Mouse (Mus musculus) kidney, embryonic 14.5 days (tissue): Measurements from ENCODE around the gene Vmo1. TPM values are rescaled to one million over a fixed set of nuclear protein-coding genes. Genes with fewer than 3 reads are reported as not detected.
A peak's percentile ranks its signal among the peaks of the same experiment; 100 is the strongest.
"Not testable (repeated sequence)": the region's sequence is repeated elsewhere in the genome, so short reads cannot be mapped to it uniquely, and the experiment has no call there.

Source experiments
- ATAC-seq: fragments of 200-750 bp; cut with Nextera tagmentation; 2 replicates; pipeline ENCODE4 v1.8.0; 2017; ENCODE audit warnings: moderate number of reproducible peaks, mild to moderate bottlenecking, moderate TSS enrichment, moderate library complexity; ENCODE audit not compliant: low FRiP score, low TSS enrichment
- H3K27ac ChIP-seq: fragments of 300-500 bp; sonication (generic); 2 replicates; pipeline ENCODE4 v1.5.1; 2014; ENCODE audit warnings: low read depth, mild to moderate bottlenecking, low read length, moderate library complexity, mixed read lengths
- H3K27me3 ChIP-seq: fragments of 300-500 bp; sonication (generic); 2 replicates; pipeline ENCODE4 v1.6.1; 2014; ENCODE audit warnings: mild to moderate bottlenecking, low read length; ENCODE audit not compliant: control insufficient read depth, insufficient read depth
- H3K36me3 ChIP-seq: fragments of 300-500 bp; sonication (generic); 2 replicates; pipeline ENCODE4 v1.6.1; 2014; ENCODE audit warnings: low read length, mixed read lengths; ENCODE audit not compliant: control insufficient read depth, insufficient read depth
- H3K4me1 ChIP-seq: fragments of 300-500 bp; sonication (generic); 2 replicates; pipeline ENCODE4 v1.6.1; 2014; ENCODE audit warnings: low read length, mixed read lengths; ENCODE audit not compliant: control insufficient read depth, insufficient read depth
- H3K4me2 ChIP-seq: fragments of 300-500 bp; sonication (generic); replicated peaks from 2 replicates; pipeline ENCODE4 v1.6.1; 2014; ENCODE audit warnings: low read depth, mild to moderate bottlenecking, low read length
- H3K4me3 ChIP-seq: fragments of 300-500 bp; sonication (generic); 2 replicates; pipeline ENCODE4 v1.5.1; 2014; ENCODE audit warnings: mild to moderate bottlenecking, low read length
- H3K9ac ChIP-seq: fragments of 300-500 bp; sonication (generic); 2 replicates; pipeline ENCODE4 v1.6.1; 2014; ENCODE audit warnings: low read depth, mild to moderate bottlenecking, low read length, moderate library complexity
- H3K9me3 ChIP-seq: fragments of 300-500 bp; sonication (generic); 2 replicates; pipeline ENCODE4 v1.6.1; 2016; ENCODE audit warnings: low read length; ENCODE audit not compliant: control insufficient read depth
- WGBS: fragments of 180-500 bp; shearing (Covaris S2); extraction: QIAGEN DNeasy Blood & Tissue Kit; methylation state at CpG from one replicate; pipeline ENCODE4 v1.1.7; 2014; 5-methylcytosine and 5-hydroxymethylcytosine counted together
- polyA plus RNA-seq: library from polyadenylated mRNA; unstranded; fragments of >200 nt; fragmentation: Nextera tagmentation; extraction: Ambion mirVana; gene quantifications from 2 replicates; pipeline ENCODE4 v1.2.1, GENCODE M21; 2014

Vmo1 gene
- polyA plus RNA-seq, 1 experiment from 2014 or later: 0.57 TPM

GRCm38 (mm10) chr11:70525726-70526125, 11.3 kb upstream of the Vmo1 start:
- Histone ChIP-seq H3K4me3 (peak overlapping the region; percentile 81), H3K27me3 (no peaks in the 10 kb centered on the region), H3K36me3 (peaks cover 28% of the 10 kb centered on the region), H3K4me1 (peaks cover 5% of the 10 kb centered on the region; the same call in 1 of the 2 replicates), H3K4me2 (peak overlapping the region; percentile 51), H3K9me3 (no peaks in the 10 kb centered on the region), H3K27ac (no peak overlapping the region), H3K9ac (peak overlapping the region; percentile 78)
- WGBS: 2% methylated on average over 12 of the region's 12 CpGs
- ATAC-seq: peak; percentile 28; the same call in 1 of the 2 replicates

- Histone ChIP-seq H3K4me3 (peak within 1 kb of the TSS; percentile 81), H3K4me1 (peaks cover 5% of the 10 kb centered on the region; the same call in 1 of the 2 replicates), H3K4me2 (peak within 1 kb of the TSS; percentile 51), H3K36me3 (peaks cover 28% of the 10 kb centered on the region), H3K27me3 (no peaks in the 10 kb centered on the region), H3K27ac (no peak within 1 kb of the TSS), H3K9ac (peak within 1 kb of the TSS; percentile 78), H3K9me3 (no peaks in the 10 kb centered on the region)
- under 1% methylated on average over 25 of the region's 26 CpGs for WGBS
- peak; percentile 94 for ATAC-seq
These were observed 10.8 kb upstream of the Vmo1 start, which contains the start of gene Psmb6 for GRCm38 (mm10) chr11:70525184-70525678. Psmb6 (plus strand) TSS chr11:70525367.

GRCm38 (mm10) chr11:70524782-70525181, 10.4 kb upstream of the Vmo1 start:
- H3K4me2 ChIP-seq: peak overlapping the region; percentile 41
- no peak for ATAC-seq
- H3K27me3 ChIP-seq: no peaks in the 10 kb centered on the region
- 5% methylated on average over 8 of the region's 8 CpGs for WGBS
- H3K27ac ChIP-seq: no peak overlapping the region
- H3K36me3 ChIP-seq: peaks cover 28% of the 10 kb centered on the region
- H3K9me3 ChIP-seq: no peaks in the 10 kb centered on the region
- peak overlapping the region; percentile 81 for H3K4me3 ChIP-seq
- H3K9ac ChIP-seq: 0 out of 2 replicates have a peak overlapping the region, but pooled peaks have one; percentile 40
- peaks cover 9% of the 10 kb centered on the region for H3K4me1 ChIP-seq

- not testable (repeated sequence) for H3K4me3 ChIP-seq, H3K9me3 ChIP-seq, ATAC-seq, H3K9ac ChIP-seq, H3K27ac ChIP-seq, H3K4me2 ChIP-seq, H3K27me3 ChIP-seq
- peaks cover 12% of the 10 kb centered on the region for H3K4me1 ChIP-seq
- WGBS: 84% methylated on average over 8 of the region's 8 CpGs
- H3K36me3 ChIP-seq: peaks cover 20% of the 10 kb centered on the region
These were observed 9.0 kb upstream of the Vmo1 start for GRCm38 (mm10) chr11:70523306-70523989.

- H3K9ac ChIP-seq: peak overlapping the region; percentile 57
- H3K9me3 ChIP-seq: no peaks in the 10 kb centered on the region
- peak overlapping the region; percentile 45 for H3K4me2 ChIP-seq
- peaks cover 7% of the 10 kb centered on the region; the same call in 1 of the 2 replicates for H3K4me1 ChIP-seq
- H3K27ac ChIP-seq: peak overlapping the region; percentile 71
- 11% methylated on average over 41 of the region's 41 CpGs for WGBS
- peak overlapping the region; percentile 31 for H3K4me3 ChIP-seq
- H3K36me3 ChIP-seq: no peaks in the 10 kb centered on the region
- H3K27me3 ChIP-seq: no peaks in the 10 kb centered on the region; the same call in 1 of the 2 replicates
- ATAC-seq: peak; percentile 60
These were observed 5.9 kb upstream of the Vmo1 start for GRCm38 (mm10) chr11:70520178-70520769.

- no peak within 1 kb of the TSS for H3K27ac ChIP-seq
- no peaks in the 10 kb centered on the region for H3K36me3 ChIP-seq
- peaks cover 10% of the 10 kb centered on the region; the same call in 1 of the 2 replicates for H3K4me1 ChIP-seq
- H3K27me3 ChIP-seq: no peaks in the 10 kb centered on the region; the same call in 1 of the 2 replicates
- ATAC-seq: no peak
- H3K4me2 ChIP-seq: peak within 1 kb of the TSS; percentile 45
- WGBS: 83% methylated on average over 10 of the region's 10 CpGs
- peak within 1 kb of the TSS; percentile 57 for H3K9ac ChIP-seq
- H3K4me3 ChIP-seq: peak within 1 kb of the TSS; percentile 31
- no peaks in the 10 kb centered on the region for H3K9me3 ChIP-seq
These were observed 4.5 kb upstream of the Vmo1 start, which contains the start of gene Gltpd2 for GRCm38 (mm10) chr11:70518923-70519322. Gltpd2 (plus strand) TSS chr11:70519196.

GRCm38 (mm10) chr11:70518436-70518835, 4.0 kb upstream of the Vmo1 start:
- Histone ChIP-seq H3K36me3 (no peaks in the 10 kb centered on the region), H3K4me2 (no peak overlapping the region), H3K27me3 (no peaks in the 10 kb centered on the region; the same call in 1 of the 2 replicates), H3K9me3 (no peaks in the 10 kb centered on the region), H3K9ac (no peak overlapping the region), H3K27ac (no peak overlapping the region), H3K4me3 (no peak overlapping the region), H3K4me1 (peaks cover 10% of the 10 kb centered on the region; the same call in 1 of the 2 replicates)
- no peak for ATAC-seq
- 59% methylated on average over 1 of the region's 1 CpGs for WGBS

- Histone ChIP-seq H3K36me3 (no peaks in the 10 kb centered on the region), H3K9ac (no peak overlapping the region), H3K27ac (no peak overlapping the region), H3K27me3 (no peaks in the 10 kb centered on the region; the same call in 1 of the 2 replicates), H3K9me3 (no peaks in the 10 kb centered on the region), H3K4me1 (peaks cover 10% of the 10 kb centered on the region; the same call in 1 of the 2 replicates), H3K4me3 (no peak overlapping the region), H3K4me2 (no peak overlapping the region)
- ATAC-seq: no peak
- 20% methylated on average over 2 of the region's 2 CpGs for WGBS
These were observed 1.9 kb upstream of the Vmo1 start for GRCm38 (mm10) chr11:70516352-70516751.
